Mouse (Mus musculus): ENCODE measurements around the gene Ttll2. TPM values are rescaled to one million over a fixed set of nuclear protein-coding genes. Genes with fewer than 3 reads are reported as not detected.
"Not testable (repeated sequence)": the region's sequence is repeated elsewhere in the genome, so short reads cannot be mapped to it uniquely, and the experiment has no call there.

Gene Ttll2
- polyA plus RNA-seq, 1 experiment from 2014 or later = not detected

GRCm38 (mm10) chr17:7337381-7337780 is 15.1 kb downstream of the Ttll2 start:
- not testable (repeated sequence) for H3K27me3 ChIP-seq (replicated peaks; ENCODE audit: low read depth, poor library complexity, severe bottlenecking); H3K4me1 ChIP-seq
- WGBS = 72% methylated on average over 9 of the region's 9 CpGs

GRCm38 (mm10) chr17:7332745-7333144 is 19.8 kb downstream of the Ttll2 start:
- H3K27ac ChIP-seq (replicated peaks); DNase-seq (ENCODE audit: low spot score); H3K27me3 ChIP-seq (replicated peaks; ENCODE audit: low read depth, poor library complexity, severe bottlenecking); H3K9me3 ChIP-seq; H3K4me1 ChIP-seq; H3K4me3 ChIP-seq; H3K36me3 ChIP-seq (replicated peaks): not testable (repeated sequence)
- 88% methylated on average over 4 of the region's 5 CpGs for WGBS

More at GRCm38 (mm10) chr17:7337381-7337780, 15.1 kb downstream of the Ttll2 start:
- H3K36me3 ChIP-seq (replicated peaks); H3K4me3 ChIP-seq; H3K27ac ChIP-seq (replicated peaks); H3K9me3 ChIP-seq; DNase-seq (ENCODE audit: low spot score): not testable (repeated sequence)

GRCm38 (mm10) chr17:7326415-7326814 is 26.1 kb downstream of the Ttll2 start:
- WGBS = 71% methylated on average over 5 of the region's 8 CpGs
- H3K27me3 ChIP-seq (replicated peaks; ENCODE audit: low read depth, poor library complexity, severe bottlenecking); H3K4me1 ChIP-seq; H3K9me3 ChIP-seq; H3K36me3 ChIP-seq (replicated peaks); DNase-seq (ENCODE audit: low spot score); H3K4me3 ChIP-seq; H3K27ac ChIP-seq (replicated peaks): not testable (repeated sequence)

GRCm38 (mm10) chr17:7324346-7324745 is 28.1 kb downstream of the Ttll2 start, which contains the start of gene Tcp10a:
Tcp10a (plus strand) TSS chr17:7324646.
- not testable (repeated sequence) for DNase-seq (ENCODE audit: low spot score); H3K4me3 ChIP-seq; H3K36me3 ChIP-seq (replicated peaks); H3K9me3 ChIP-seq; H3K4me1 ChIP-seq; H3K27me3 ChIP-seq (replicated peaks; ENCODE audit: low read depth, poor library complexity, severe bottlenecking); H3K27ac ChIP-seq (replicated peaks)
- 94% methylated on average over 5 of the region's 5 CpGs for WGBS

- WGBS = 86% methylated on average over 6 of the region's 6 CpGs
- not testable (repeated sequence) for H3K36me3 ChIP-seq (replicated peaks); H3K27me3 ChIP-seq (replicated peaks; ENCODE audit: low read depth, poor library complexity, severe bottlenecking); H3K9me3 ChIP-seq; H3K4me3 ChIP-seq; H3K4me1 ChIP-seq; H3K27ac ChIP-seq (replicated peaks); DNase-seq (ENCODE audit: low spot score)
Observed at GRCm38 (mm10) chr17:7319789-7320188, 32.7 kb downstream of the Ttll2 start.

GRCm38 (mm10) chr17:7315693-7316382 is 36.7 kb downstream of the Ttll2 start:
- not testable (repeated sequence) for H3K27me3 ChIP-seq (replicated peaks; ENCODE audit: low read depth, poor library complexity, severe bottlenecking); H3K4me1 ChIP-seq; H3K4me3 ChIP-seq; H3K36me3 ChIP-seq (replicated peaks); H3K27ac ChIP-seq (replicated peaks); DNase-seq (ENCODE audit: low spot score); H3K9me3 ChIP-seq
- 86% methylated on average over 8 of the region's 8 CpGs for WGBS

- H3K36me3 ChIP-seq (replicated peaks); DNase-seq (ENCODE audit: low spot score); H3K4me1 ChIP-seq; H3K4me3 ChIP-seq; H3K9me3 ChIP-seq; H3K27ac ChIP-seq (replicated peaks); H3K27me3 ChIP-seq (replicated peaks; ENCODE audit: low read depth, poor library complexity, severe bottlenecking): not testable (repeated sequence)
- WGBS = 63% methylated on average over 8 of the region's 8 CpGs
Observed at GRCm38 (mm10) chr17:7306278-7307196, 46.0 kb downstream of the Ttll2 start.

Other genes starting within 250 kb of the Ttll2 start
- 27.2 and 27.7 TPM in 2 replicates for gene Rps6ka2, start 182.6 kb downstream of the Ttll2 start, polyA plus RNA-seq (2016; fragmentation: Nextera tagmentation; extraction: Ambion mirVana)
- not detected in 2 replicates for gene Tcp10a, start 28.1 kb downstream of the Ttll2 start, polyA plus RNA-seq (2016; fragmentation: Nextera tagmentation; extraction: Ambion mirVana)
- not detected in 2 replicates for gene Gm49630, start 19.3 kb upstream of the Ttll2 start, polyA plus RNA-seq (2016; fragmentation: Nextera tagmentation; extraction: Ambion mirVana)
- gene Unc93a2, start 32.8 kb upstream of the Ttll2 start, polyA plus RNA-seq (2016; fragmentation: Nextera tagmentation; extraction: Ambion mirVana) = not detected in 2 replicates